Mouse (Mus musculus) megakaryocyte progenitor cell, adult 5-6 weeks (primary cell): ENCODE measurements around the gene Nsg2. TPM values are rescaled to one million over a fixed set of nuclear protein-coding genes. Genes with fewer than 3 reads are reported as not detected.
"Not testable (repeated sequence)": the region's sequence is repeated elsewhere in the genome, so short reads cannot be mapped to it uniquely, and the experiment has no call there.

Experiments used
- ATAC-seq: replicated peaks from 2 replicates; pipeline ENCODE4 v1.8.0; 2016; ENCODE audit warnings: mild to moderate bottlenecking, moderate TSS enrichment, inconsistent platforms; ENCODE audit not compliant: poor library complexity
- total RNA-seq, 2 experiments: library from RNA; stranded (forward) in 1 of 2; stranded (reverse) in 1 of 2; fragments of 157-497, 149-512 nt in 1 of 2; fragments of 200-1000 nt in 1 of 2; gene quantifications; 2 replicates each; pipeline versions ENCODE4 v1.2.3 to v1.2.4; 2015 to 2017

The Nsg2 gene
- total RNA-seq (2015): 0.10 TPM in 1 of 2 replicates, not detected in the other
- 0.08 and 0.27 TPM in 2 replicates for total RNA-seq (2017)

- ATAC-seq: peak; percentile 97
Measured at GRCm38 (mm10) chr11:32000281-32000680, at the start of gene Nsg2. Gene Nsg2, plus strand, starts transcription at chr11:32000463.

GRCm38 (mm10) chr11:31960071-31960470 lies 40.2 kb upstream of the Nsg2 start:
- ATAC-seq: no peak

- ATAC-seq: peak; percentile 63
Measured at GRCm38 (mm10) chr11:31963993-31964392, 36.3 kb upstream of the Nsg2 start.

GRCm38 (mm10) chr11:31965256-31966134 lies 34.8 kb upstream of the Nsg2 start, which contains the start of gene 4930524B15Rik:
Gene 4930524B15Rik, plus strand, starts transcription at chr11:31965592.
- no peak for ATAC-seq

- ATAC-seq: no peak
Measured at GRCm38 (mm10) chr11:31974132-31974531, 26.1 kb upstream of the Nsg2 start.

- ATAC-seq: no peak
Measured at GRCm38 (mm10) chr11:31974826-31975225, 25.4 kb upstream of the Nsg2 start.

GRCm38 (mm10) chr11:31975678-31976077 lies 24.6 kb upstream of the Nsg2 start:
- ATAC-seq: no peak

GRCm38 (mm10) chr11:31976137-31976536 lies 24.1 kb upstream of the Nsg2 start:
- ATAC-seq: 0 out of 2 replicates have a peak, but pooled peaks have one; percentile 23

GRCm38 (mm10) chr11:31980089-31980488 lies 20.2 kb upstream of the Nsg2 start:
- ATAC-seq: not testable (repeated sequence)

- no peak for ATAC-seq
Measured at GRCm38 (mm10) chr11:31981830-31982229, 18.4 kb upstream of the Nsg2 start.

GRCm38 (mm10) chr11:31982247-31982943 lies 17.9 kb upstream of the Nsg2 start:
- not testable (repeated sequence) for ATAC-seq

GRCm38 (mm10) chr11:31983249-31983648 lies 17.0 kb upstream of the Nsg2 start:
- ATAC-seq: no peak

GRCm38 (mm10) chr11:31984786-31985185 lies 15.5 kb upstream of the Nsg2 start:
- ATAC-seq: no peak

- no peak for ATAC-seq
Measured at GRCm38 (mm10) chr11:31992535-31992934, 7.7 kb upstream of the Nsg2 start.

- no peak for ATAC-seq
Measured at GRCm38 (mm10) chr11:31999716-32000115, 547 bp upstream of the Nsg2 start.

GRCm38 (mm10) chr11:32001181-32001910 lies 1.1 kb downstream of the Nsg2 start:
- no peak for ATAC-seq

GRCm38 (mm10) chr11:32002670-32003072 lies 2.4 kb downstream of the Nsg2 start:
- no peak for ATAC-seq

- 0 out of 2 replicates have a peak, but pooled peaks have one; percentile 29 for ATAC-seq
Measured at GRCm38 (mm10) chr11:32008049-32008448, 7.8 kb downstream of the Nsg2 start.

GRCm38 (mm10) chr11:32008852-32009251 lies 8.6 kb downstream of the Nsg2 start:
- no peak for ATAC-seq

GRCm38 (mm10) chr11:32009961-32010662 lies 9.8 kb downstream of the Nsg2 start:
- ATAC-seq: no peak

GRCm38 (mm10) chr11:32010663-32010970 lies 10.4 kb downstream of the Nsg2 start:
- ATAC-seq: no peak
